Mouse (Mus musculus) ES-E14 (cell line): ENCODE measurements around the gene Rab5c.

Source experiments
- CHD2 ChIP-seq: IDR thresholded peaks from 2 replicates; pipeline ENCODE4 v1.6.1; 2014; ENCODE audit warnings: mild to moderate bottlenecking, low read depth, low read length, inconsistent platforms
- HCFC1 ChIP-seq: IDR thresholded peaks from 2 replicates; pipeline ENCODE4 v1.6.1; 2012; ENCODE audit warnings: low read length, inconsistent platforms, borderline replicate concordance; ENCODE audit not compliant: insufficient read depth
- MAFK ChIP-seq: IDR thresholded peaks from 2 replicates; pipeline ENCODE4 v1.6.1; 2014; ENCODE audit warnings: mild to moderate bottlenecking, low read depth, low read length, inconsistent platforms; ENCODE audit not compliant: insufficient read depth
- ZC3H11A ChIP-seq: IDR thresholded peaks from 2 replicates; pipeline ENCODE4 v1.6.1; 2012; ENCODE audit warnings: low read depth, mild to moderate bottlenecking, inconsistent platforms, low read length, borderline replicate concordance
- ZNF384 ChIP-seq: IDR thresholded peaks from 2 replicates; pipeline ENCODE4 v1.6.1; 2012; ENCODE audit warnings: low read depth, low read length, inconsistent platforms

DNA sequence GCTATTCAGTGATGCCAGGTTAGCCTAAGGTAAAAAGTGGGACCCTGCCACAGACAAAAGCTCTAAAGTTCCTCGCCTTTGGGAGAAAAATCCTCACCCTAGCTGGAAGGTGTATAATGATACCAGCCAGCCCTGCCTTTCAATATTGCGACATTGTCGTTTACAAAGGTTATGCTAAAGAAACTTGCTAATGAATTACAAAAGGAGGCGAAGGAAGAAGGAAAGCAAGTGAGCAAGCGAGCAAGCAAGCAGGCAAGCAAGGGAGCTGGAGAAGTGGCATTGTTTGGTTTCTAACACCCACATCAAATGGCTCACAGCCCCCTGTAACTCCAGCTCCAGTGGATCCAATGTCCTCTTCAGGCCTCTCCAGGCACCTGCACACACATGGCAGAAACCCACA lies 55.5 kb downstream of the Rab5c start:
- TF ChIP-seq HCFC1: no peak
- no peak for TF ChIP-seq MAFK
- TF ChIP-seq CHD2: no peak
- TF ChIP-seq ZNF384: no peak
- no peak for TF ChIP-seq ZC3H11A
